Mouse (Mus musculus) thymus, adult 2 months (tissue): Measurements from ENCODE around the gene Ears2.

Experiments
- CTCF ChIP-seq: fragments of 200-500 bp; IDR thresholded peaks from 2 replicates; pipeline ENCODE4 v1.5.1; 2012; ENCODE audit warnings: mild to moderate bottlenecking, control low read depth, low read length, moderate library complexity, borderline replicate concordance; ENCODE audit not compliant: control insufficient read depth, poor library complexity, insufficient read depth; ENCODE audit errors: extremely low read depth
- POLR2A ChIP-seq: fragments of 200-500 bp; IDR thresholded peaks from 2 replicates; pipeline ENCODE4 v1.6.1; 2012; ENCODE audit warnings: mild to moderate bottlenecking, low read length, control low read depth, moderate library complexity; ENCODE audit not compliant: control insufficient read depth, poor library complexity, insufficient read depth; ENCODE audit errors: extremely low read depth

- TF ChIP-seq POLR2A (no peak; the same call in 1 of the 2 replicates), CTCF (0 out of 2 replicates have a peak, but pooled peaks have one; percentile 40)
These were observed at the start of gene Ears2, which contains the start of gene Ubfd1 for GRCm38 (mm10) chr7:122066945-122067516.
